Mouse (Mus musculus): ENCODE data around the gene Ttc23l.
"Not testable (repeated sequence)": the region's sequence is repeated elsewhere in the genome, so short reads cannot be mapped to it uniquely, and the experiment has no call there.

Ttc23l gene

DNA sequence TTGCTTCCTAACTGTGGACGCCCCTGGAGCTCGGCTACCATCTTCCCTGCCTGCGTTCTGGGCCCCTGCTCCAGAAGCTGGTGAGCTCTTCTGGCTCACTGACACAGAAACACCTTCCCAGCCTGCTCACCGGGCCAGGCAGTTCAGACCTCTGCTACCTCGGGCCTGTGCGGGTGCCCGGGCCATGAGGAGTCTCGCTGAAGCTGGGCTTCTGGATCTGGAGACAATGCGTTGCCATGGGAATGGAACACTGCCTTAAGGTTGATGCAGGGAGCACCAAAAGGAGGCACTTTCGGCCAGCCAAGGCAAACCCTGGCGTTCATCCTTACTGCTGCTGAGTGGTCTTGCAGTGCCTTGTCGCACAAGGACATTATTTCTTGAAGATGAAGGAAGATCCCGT is at the start of gene Ttc23l:
Ttc23l (minus strand) TSS at position 204 of the 400 bp plus-strand sequence.
- DNase-seq (ENCODE audit: low spot score) = no peak

DNA sequence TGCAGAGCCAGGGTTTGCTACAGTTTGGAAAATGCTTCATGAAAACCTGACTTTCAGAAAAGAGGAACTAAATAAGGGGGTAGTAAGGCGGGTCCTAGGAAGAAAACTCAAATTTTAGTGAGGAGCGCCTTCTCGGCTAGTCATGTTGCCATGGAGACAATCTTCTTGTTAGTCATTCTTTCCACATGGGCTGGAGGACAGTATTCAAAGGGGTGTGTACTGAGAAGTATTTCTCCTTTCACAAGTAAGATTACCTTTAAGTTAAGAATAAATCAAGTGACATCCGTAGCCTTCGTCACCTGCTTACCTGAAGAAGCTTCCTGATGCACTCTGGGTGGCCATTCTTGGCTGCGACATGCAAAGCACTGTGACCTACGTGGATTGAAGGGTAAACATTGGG is 40.9 kb upstream of the Ttc23l start:
- DNase-seq (ENCODE audit: low spot score) = no peak

DNA sequence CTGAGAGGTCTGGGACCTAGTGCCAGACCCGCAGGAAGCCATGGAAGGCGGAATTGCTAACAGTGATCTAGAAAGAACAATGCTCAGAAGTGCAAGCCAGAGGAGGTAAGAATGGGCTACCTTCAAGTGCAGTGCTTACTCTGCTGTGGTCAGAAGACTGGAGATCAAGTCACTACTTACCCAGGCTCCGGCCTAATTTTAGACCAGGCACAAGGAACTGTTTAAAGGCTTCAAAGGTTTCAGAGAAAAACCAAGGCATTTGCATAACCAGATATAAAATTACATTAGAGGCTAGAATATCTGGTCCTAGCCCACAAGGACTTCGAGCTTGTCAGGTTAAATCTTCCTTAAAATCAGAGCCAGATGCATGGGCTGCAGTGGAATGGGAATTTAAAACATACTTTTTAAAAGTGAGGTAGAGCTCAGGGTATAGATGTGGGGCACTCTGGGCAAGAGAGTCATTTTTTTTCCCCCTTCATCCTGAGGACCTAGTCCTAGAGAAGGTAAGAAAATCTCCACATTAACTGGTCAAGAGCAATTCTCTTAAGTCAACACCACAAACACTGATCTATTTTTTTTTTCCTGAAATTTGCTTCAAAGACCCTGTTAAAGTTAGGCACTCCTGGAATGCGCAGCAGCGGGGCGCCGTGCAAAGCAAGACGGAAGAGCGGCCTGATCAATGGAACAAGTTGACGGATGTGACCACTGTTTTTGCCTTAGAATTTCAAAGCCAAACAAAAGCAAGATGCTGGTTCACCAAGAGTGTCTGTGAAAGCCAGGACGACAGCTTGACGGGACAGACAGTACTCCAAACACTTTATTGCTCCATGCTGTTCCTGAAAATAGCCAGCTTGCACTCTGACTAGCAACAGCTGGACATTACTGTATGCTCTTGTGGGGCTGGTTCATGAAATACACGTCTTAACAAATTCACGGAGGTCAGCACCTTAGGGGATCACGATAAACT is 40.1 kb upstream of the Ttc23l start:
- DNase-seq (ENCODE audit: low spot score) = peak; percentile 24

DNA sequence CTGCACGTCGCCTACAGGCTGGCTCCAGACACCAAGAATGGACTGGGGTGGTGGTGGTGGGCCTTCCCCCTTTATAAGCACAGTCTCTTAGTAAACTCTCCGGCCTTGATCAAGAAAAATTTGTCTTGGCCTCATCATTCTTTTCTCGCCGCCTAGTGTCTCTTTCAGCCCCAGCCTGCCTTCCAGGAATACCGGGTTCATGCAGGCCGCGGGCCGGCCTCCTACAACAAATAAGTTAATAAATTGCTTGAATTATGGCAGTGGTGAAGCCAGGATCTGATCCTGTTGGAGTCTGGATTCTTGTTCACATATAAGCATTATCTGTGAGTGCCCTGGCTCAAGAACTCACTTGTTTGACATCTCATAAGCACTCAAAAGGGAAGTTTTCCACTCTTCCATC is 38.4 kb upstream of the Ttc23l start:
- no peak for DNase-seq (ENCODE audit: low spot score)

DNA sequence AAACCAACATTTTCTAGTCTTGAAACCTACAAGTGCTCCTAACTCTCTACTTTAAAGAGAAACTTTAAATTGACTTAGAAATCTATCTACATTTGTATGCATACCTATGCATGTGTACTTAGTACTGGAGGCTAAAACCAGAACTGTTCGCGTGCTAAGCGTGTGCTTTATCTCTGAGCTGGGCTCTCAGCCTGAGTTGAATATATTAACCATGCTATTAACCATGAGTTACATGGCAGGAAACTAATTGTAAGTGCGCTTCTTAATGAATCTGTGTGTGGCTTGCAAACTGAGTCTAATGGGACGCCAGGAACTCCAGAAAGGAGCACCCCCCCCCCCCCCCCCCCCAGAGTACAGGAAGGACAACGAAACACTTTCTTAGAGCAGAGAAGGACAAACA is 36.9 kb upstream of the Ttc23l start:
- no peak for DNase-seq (ENCODE audit: low spot score)

DNA sequence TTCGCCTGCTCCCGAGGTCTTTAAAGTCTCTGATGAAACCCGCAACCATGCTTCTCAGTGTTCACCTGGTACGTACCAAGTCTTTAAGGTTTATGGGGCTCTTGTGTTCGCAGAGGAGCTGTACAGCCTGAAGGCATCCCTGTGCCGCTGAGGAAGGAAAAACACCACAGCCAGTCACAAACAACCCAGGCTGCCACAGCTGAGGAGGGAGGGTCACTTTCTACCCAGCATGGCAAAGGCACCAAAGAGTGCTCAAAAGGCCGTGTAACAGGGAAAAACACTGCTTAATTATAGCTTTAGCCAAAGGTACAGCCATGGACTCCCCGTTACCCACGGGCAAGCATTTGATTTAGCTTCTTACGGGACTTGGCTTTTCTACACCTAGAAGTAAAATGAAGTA is 36.4 kb upstream of the Ttc23l start:
- DNase-seq (ENCODE audit: low spot score) = no peak

DNA sequence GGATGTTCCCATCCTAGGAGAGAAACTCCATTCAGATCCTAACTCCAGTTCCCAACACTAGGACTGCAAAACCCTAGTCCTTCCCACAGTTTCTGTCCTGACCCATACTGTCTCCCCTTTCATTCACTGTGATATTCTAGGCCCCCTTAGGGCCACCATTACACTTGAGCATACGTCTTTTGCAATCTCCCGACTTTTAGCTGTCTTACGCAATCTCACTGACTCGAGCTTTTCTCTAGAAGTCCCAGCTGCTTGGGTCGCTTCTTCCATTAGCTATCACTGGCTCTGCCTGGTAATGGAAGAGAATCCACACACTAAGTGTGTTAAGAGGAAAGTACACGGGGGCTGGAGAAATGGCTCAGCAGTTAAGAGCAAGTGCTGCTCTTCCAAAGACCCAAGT is 34.6 kb upstream of the Ttc23l start:
- DNase-seq (ENCODE audit: low spot score) = no peak

DNA sequence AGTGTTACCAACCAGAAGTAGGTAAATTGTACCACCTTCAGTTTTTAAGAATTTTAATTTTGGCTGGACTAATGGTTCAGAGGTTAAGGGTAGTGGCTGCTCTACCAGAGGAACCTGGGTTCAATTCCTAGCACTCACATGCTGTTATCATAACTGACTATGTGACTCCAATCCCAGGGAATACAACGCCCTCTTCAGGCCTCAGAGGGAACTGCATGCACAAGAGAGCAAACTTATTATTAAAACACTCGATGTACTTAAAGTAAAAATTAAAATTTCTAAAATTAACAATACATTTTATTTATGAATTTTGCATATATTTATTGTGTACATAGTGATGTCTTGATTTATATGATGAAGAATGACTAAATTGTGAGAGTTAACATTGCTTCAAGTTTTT is 28.1 kb upstream of the Ttc23l start:
- no peak for DNase-seq (ENCODE audit: low spot score)

DNA sequence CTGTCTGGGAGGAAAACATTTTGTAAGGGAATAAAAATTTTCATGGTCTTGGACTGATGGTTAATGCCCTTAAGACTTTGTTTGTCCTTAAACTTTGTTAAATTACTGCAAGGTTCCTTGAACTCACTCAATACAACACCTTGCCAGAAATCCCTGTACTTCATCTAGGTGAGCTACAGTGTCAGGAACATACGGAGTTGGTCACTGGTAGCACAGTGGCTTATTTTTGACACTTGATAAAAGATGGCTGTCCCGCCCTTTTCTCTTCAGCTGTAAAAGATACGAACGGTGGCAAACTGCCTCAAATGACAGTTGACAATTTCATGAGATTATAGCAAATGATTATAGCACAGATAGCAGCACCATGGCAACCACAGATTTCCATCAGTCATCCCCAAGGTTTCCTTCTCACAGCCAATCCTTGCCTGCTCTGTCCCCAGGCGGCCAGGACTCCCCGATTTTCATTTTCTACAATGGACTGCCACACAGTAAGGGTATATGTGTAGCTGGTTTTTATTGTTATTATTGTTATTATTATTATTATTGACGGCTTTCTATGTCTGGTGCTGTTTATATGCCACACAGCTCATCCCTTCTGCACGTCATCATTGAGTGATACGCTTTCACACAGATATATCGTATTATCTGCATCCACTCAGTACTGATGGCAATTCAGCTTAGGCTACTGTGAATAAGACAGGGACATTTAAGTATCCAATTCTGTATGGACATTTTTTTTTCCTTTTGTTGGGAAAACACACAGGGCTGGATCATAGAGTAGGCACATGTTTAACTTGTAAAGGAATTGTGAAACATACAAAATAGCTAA is 26.1 kb upstream of the Ttc23l start:
- DNase-seq (ENCODE audit: low spot score) = no peak

DNA sequence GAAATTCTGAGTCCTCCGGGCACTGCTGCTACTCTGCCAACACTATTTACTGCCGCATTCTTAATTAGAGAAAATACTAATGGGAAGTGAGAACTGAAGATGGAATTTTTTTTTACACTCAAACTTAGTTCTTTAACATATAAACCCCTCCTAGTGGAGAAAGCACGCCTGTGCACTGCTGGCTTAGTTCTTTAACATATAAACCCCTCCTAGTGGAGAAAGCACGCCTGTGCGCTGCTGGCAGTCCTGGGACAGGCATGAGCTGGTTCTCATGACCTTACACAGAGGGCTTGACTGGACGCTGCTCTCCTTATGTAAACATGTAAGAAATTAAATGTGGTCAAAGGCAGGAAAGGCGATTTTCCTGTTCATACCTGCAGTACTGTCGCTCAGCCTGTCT is 24.9 kb upstream of the Ttc23l start:
- peak; percentile 78 for DNase-seq (ENCODE audit: low spot score)

DNA sequence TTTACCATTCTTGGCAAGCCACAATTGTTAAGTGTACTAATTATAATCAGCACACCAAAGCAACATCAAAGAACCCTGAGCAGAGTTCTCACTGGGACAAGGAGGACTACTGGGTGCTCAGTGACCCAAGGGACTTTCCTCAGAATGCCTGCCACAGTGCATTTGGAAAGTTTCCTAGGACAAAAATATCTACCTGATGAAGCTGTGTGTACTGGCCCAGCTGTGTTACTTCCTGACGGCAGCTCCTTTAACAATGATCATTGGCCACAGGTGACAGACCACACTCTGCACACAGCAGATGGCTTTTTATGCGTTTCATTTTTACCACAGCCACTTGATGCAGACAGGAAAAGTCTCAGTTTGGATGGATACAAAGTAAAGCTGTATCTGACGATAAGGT is 20.7 kb upstream of the Ttc23l start:
- DNase-seq (ENCODE audit: low spot score) = no peak

DNA sequence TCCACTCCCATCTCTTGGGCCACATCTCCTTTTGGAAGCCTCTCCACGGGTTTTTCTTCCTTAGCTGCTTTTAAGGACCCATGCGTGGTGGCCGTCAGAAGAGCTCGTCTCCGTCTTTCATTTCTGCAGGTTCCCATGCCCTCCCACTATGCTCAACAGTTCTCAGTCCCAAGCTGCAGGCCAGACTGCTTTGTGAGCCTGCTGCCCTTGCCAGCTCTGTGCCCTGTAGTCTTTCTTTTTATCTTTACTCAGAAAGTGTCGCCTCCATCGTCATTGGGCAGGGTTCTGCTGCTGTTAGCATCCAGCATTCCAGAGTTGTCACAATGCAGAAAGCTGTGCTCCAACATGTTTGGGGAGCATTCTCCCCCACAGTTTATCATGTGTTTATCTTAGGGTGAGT is 8.0 kb upstream of the Ttc23l start:
- no peak for DNase-seq (ENCODE audit: low spot score)

DNA sequence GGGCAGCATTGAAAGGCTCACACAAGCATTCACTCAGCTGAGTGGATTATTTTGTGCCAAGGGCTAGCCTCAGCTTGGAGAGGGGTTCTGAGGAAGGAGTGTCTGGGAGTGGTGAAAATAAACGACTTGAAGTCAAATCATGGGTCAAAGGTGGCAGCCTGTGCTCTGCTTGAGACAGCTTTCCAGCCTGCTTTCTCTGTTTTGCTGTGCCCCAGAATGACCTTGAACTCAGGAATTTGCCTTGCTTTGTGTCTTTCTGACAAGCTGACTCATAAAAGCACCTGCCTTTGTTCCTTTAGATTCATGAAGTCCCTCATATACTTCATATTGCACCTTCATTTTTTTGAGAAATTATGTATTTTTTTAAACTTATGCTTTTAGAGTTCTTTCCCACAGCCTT is 5.7 kb upstream of the Ttc23l start:
- DNase-seq (ENCODE audit: low spot score) = no peak

DNA sequence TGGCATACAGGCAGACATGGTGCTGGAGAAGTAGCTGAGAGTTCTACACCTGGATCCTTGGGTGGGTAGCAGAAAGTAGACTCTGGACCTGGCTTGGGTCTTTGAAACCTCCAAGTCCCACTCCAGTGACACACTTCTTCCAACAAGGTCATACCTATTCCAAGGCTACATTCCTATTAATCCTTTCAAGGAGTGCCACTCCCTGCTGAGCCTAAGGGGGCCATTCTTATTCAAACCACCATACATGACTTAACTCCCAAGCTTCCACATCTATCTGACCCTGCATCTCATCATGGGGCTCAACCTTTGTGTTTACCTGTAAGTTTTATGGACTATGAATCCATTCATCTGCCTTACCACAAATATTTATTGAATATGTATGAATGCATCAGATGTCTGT is 3.8 kb upstream of the Ttc23l start:
- DNase-seq (ENCODE audit: low spot score) = no peak

DNA sequence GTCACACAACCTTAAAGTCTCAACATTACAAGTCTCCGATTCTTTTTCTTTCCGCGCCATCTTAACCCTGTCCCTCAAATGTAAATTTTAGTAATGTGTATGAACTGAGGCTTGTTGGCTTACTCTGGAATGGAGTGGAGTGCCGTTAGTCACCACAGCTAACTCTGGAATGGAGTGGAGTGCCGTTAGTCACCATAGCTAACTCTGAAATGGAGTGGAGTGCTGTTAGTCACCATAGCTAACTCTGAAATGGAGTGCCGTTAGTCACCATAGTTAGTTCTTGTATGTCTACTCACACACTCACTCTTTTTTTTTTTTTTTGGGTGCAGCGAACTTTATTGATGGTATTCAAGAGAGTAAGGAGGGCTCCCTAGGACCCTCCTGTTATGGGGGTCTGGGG is 1.5 kb upstream of the Ttc23l start:
- DNase-seq (ENCODE audit: low spot score) = no peak

DNA sequence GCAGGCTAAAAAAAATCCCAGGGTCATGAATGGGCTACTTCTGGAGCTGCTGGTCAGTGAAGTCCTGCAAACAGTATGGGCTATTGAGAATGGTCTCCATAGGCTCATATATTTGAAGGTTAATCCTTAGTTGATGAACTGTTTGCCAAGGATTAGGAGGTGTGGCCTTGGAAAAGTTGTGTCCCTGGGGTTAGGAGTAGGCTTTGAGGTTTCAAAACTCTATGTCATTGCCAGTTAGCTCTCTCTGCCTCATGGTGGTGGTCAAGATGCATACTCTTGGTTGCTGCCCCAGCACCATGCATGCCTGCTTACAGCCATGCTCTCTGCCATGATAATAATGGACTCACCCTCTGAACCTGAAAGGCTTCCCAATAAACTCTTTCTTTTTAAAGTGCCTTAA is 4.1 kb downstream of the Ttc23l start:
- DNase-seq (ENCODE audit: low spot score) = no peak

DNA sequence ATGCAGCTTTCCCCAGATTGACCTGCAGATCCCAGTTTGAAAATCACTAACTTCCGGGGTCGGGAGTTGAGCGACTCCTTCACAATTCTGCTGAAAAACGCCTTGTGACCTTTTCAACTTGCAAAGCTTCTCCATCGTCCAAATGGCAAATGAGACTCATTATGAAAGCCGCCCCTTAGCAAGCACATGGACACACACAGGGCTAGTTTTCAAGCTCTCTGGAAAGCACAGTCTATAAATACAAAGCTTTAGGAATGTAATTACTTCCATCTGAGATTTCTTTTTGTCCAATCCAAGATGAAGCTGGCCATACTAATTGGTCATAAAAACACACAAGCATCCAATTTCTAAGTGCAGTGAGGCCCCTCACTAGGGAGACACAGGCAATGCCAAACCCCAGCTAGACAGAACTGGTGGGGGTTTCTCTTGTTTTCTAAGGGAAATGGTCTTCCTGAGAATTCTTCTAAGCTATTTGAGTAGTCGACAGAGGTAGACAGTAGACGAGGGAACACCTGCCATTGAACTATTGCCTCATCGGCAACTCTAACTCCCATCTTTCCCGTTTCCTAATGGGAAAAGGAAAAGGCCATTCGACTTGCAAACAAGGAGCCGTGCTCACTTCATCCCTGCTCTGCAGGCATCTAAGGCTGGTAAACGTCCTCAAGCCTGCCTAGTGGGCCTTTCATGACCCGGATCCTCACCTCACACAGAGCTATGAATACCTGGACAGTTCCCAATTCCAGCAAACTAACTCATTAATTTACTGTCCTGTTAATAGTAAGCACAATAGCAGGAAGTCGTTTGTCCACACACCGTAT is 18.0 kb downstream of the Ttc23l start:
- DNase-seq (ENCODE audit: low spot score) = no peak

DNA sequence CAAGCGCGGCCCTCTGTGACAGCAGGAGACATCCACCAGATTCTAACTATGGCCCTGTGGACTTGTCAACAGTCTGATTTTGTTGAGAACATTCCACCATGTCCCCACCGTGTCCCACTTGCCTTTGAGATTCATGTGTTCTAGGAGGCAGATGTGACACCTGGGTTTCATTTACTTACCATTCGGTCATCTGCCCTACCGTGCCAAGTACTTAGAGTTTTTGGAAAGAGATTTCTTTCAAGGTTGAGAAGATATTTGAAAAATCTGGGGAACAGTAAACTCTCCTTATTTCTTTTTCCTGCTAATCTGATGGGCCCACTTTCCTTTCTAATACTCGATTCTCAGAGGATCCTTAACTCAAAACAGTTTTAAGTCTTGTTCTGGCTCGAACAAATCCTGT is 22.5 kb downstream of the Ttc23l start:
- no peak for DNase-seq (ENCODE audit: low spot score)

DNA sequence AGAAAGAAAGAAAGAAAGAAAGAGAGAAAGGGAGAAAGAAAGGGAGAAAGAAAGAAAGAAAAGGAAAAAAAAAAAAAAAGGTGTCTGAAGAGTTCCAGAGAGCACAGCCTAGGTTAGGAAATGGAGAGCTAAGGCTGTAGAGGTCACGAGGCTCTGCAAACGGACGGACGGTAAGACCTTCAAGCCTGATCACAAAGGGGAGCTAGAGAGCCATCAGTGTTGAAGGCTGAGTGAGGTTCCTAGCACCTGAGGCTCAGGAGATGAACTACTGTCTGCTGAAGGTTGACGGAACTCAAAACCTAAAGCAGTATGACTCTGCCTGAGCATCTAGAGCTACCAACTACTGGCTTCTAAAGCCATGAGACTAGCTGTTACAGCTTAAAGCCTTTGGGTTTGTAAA is 23.9 kb downstream of the Ttc23l start:
- no peak for DNase-seq (ENCODE audit: low spot score)

DNA sequence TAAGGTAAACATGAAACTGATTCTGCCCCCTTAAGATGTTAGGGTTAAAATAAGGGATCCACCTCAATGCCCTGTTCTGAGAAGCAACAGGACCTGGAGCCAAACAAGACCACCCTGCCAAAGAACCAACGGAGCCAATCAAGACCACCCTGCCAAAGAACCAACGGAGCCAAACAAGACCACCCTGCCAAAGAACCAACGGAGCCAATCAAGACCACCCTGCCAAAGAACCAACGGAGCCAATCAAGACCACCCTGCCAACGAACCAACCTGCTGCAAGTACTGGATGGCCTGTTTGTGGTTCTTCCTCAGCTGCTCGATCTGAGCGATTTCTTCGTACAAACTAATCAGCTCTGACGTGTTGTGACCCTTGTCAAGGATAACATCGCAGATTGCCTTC is 25.1 kb downstream of the Ttc23l start:
- not testable (repeated sequence) for DNase-seq (ENCODE audit: low spot score)

DNA sequence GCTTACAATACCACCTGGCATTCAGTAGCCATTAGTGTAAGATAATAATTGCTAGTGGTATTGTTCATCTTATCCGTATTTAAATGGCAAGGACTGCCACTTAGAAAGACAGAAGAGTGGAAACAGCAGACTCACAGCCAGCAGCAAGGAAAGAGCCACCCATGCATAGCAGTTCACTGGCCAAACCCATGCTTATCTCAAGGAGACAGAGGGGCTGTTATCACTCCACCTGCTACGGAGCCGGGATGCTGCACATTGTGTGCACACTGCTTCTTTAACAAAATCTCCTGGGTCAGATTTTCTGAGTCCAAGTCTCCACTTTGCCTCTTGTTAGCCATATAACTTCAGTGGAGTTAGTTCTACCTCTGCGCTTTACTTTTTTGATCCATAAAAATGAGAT is 27.1 kb downstream of the Ttc23l start:
- DNase-seq (ENCODE audit: low spot score) = no peak

DNA sequence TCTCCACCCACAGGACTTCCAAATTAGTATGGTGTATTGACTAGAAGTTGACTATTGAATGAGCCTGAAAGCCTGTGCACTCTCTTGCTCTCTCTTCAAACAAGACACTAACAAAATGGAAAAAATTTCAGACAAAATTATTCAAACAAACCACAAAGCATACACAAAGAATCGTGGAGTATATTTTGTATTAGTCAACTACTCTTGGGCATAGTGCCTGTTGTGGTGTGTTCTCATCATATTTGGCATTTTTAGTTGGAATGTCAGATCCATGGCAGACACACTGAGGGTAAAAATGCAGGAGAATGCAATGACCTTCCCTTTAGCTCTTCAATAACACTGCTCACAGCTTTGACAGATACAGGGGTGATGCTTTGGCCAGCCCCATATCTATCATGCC is 32.6 kb downstream of the Ttc23l start:
- no peak for DNase-seq (ENCODE audit: low spot score)
